Mouse (Mus musculus) stomach, embryonic 14.5 days (tissue): ENCODE results near the gene Zbtb1. TPM values are rescaled to one million over a fixed set of nuclear protein-coding genes. Genes with fewer than 3 reads are reported as not detected.

ENCODE experiments used
- ATAC-seq: fragments of 200-750 bp; cut with Nextera tagmentation; 2 replicates; pipeline ENCODE4 v1.8.0; 2017; ENCODE audit warnings: low read depth, moderate TSS enrichment; ENCODE audit not compliant: insufficient number of reproducible peaks, insufficient read depth, low FRiP score
- H3K27ac ChIP-seq: fragments of 300-500 bp; sonication (generic); 2 replicates; pipeline ENCODE4 v1.5.1; 2014; ENCODE audit warnings: mild to moderate bottlenecking, low read length, moderate library complexity, mixed read lengths
- H3K27me3 ChIP-seq: fragments of 300-500 bp; sonication (generic); 2 replicates; pipeline ENCODE4 v1.6.1; 2014; ENCODE audit warnings: low read length, control low read depth, mixed read lengths; ENCODE audit not compliant: control insufficient read depth, insufficient read depth
- H3K36me3 ChIP-seq: fragments of 300-500 bp; sonication (generic); 2 replicates; pipeline ENCODE4 v1.6.1; 2014; ENCODE audit warnings: mild to moderate bottlenecking, control low read depth, low read length, moderate library complexity, mixed read lengths; ENCODE audit not compliant: control insufficient read depth, insufficient read depth
- H3K4me1 ChIP-seq: fragments of 300-500 bp; sonication (generic); 2 replicates; pipeline ENCODE4 v1.6.1; 2014; ENCODE audit warnings: low read length, control low read depth, mixed read lengths; ENCODE audit not compliant: control insufficient read depth, insufficient read depth
- H3K4me2 ChIP-seq: fragments of 300-500 bp; sonication (generic); replicated peaks from 2 replicates; pipeline ENCODE4 v1.6.1; 2014; ENCODE audit warnings: low read depth, low read length, control low read depth
- H3K4me3 ChIP-seq: fragments of 300-500 bp; sonication (generic); 2 replicates; pipeline ENCODE4 v1.5.1; 2014; ENCODE audit warnings: low read depth, low read length, control low read depth
- H3K9ac ChIP-seq: fragments of 300-500 bp; sonication (generic); replicated peaks from 2 replicates; pipeline ENCODE4 v1.6.1; 2014; ENCODE audit warnings: low read depth, mild to moderate bottlenecking, control low read depth, low read length, moderate library complexity, mixed read lengths
- H3K9me3 ChIP-seq: fragments of 300-500 bp; sonication (generic); 2 replicates; pipeline ENCODE4 v1.6.1; 2016; ENCODE audit warnings: low read depth, low read length, control low read depth; ENCODE audit not compliant: control insufficient read depth
- WGBS: fragments of 180-500 bp; shearing (Covaris S2); extraction: QIAGEN DNeasy Blood & Tissue Kit; methylation state at CpG from one replicate; pipeline ENCODE4 v1.1.7; 2014; 5-methylcytosine and 5-hydroxymethylcytosine counted together
- polyA plus RNA-seq: library from polyadenylated mRNA; unstranded; fragments of >200 nt; fragmentation: Nextera tagmentation; extraction: Ambion mirVana; gene quantifications from 2 replicates; pipeline ENCODE4 v1.2.1, GENCODE M21; 2014

The Zbtb1 gene
- polyA plus RNA-seq, 1 experiment from 2014 or later = 11.8 TPM

DNA sequence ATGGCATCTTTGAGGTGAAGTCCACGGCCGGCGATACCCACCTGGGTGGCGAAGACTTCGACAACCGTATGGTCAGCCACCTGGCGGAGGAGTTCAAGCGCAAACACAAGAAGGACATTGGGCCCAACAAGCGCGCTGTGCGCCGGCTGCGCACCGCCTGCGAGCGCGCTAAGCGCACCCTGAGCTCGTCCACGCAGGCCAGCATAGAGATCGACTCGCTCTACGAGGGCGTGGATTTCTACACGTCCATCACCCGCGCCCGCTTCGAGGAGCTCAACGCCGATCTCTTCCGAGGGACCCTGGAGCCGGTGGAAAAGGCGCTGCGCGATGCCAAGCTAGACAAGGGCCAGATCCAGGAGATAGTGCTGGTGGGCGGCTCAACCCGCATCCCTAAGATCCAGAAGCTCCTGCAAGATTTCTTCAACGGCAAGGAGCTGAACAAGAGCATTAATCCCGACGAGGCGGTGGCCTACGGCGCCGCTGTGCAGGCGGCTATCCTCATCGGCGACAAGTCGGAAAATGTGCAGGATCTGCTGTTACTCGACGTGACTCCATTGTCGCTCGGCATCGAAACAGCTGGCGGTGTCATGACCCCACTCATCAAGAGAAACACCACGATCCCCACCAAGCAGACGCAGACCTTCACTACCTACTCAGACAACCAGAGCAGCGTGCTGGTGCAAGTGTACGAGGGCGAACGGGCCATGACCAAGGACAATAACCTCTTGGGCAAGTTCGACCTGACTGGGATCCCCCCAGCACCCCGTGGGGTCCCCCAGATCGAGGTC is 35.3 kb downstream of the Zbtb1 start:
- no peak for ATAC-seq

GRCm38 (mm10) chr12:76405971-76406370 is 35.9 kb downstream of the Zbtb1 start:
- Histone ChIP-seq H3K27ac (no peak overlapping the region), H3K4me1 (peaks cover 12% of the 10 kb centered on the region; the same call in 1 of the 2 replicates), H3K9ac (no peak overlapping the region), H3K9me3 (no peaks in the 10 kb centered on the region), H3K4me2 (peak overlapping the region; percentile 95), H3K27me3 (peaks cover 19% of the 10 kb centered on the region), H3K36me3 (no peaks in the 10 kb centered on the region), H3K4me3 (peak overlapping the region; percentile 46)
- ATAC-seq = no peak
- 5% methylated on average over 23 of the region's 23 CpGs for WGBS

More for the DNA sequence above, 35.3 kb downstream of the Zbtb1 start:
- Histone ChIP-seq H3K9me3 (no peaks in the 10 kb centered on the region), H3K4me3 (peak overlapping the region; percentile 46), H3K9ac (no peak overlapping the region), H3K4me1 (peaks cover 12% of the 10 kb centered on the region; the same call in 1 of the 2 replicates), H3K36me3 (no peaks in the 10 kb centered on the region), H3K27me3 (peaks cover 19% of the 10 kb centered on the region), H3K27ac (no peak overlapping the region), H3K4me2 (peak overlapping the region; percentile 95)
- 4% methylated on average over 64 of the region's 64 CpGs for WGBS

- Histone ChIP-seq H3K4me1 (peaks cover 12% of the 10 kb centered on the region; the same call in 1 of the 2 replicates), H3K27ac (no peak overlapping the region), H3K27me3 (peaks cover 19% of the 10 kb centered on the region), H3K9ac (no peak overlapping the region), H3K36me3 (no peaks in the 10 kb centered on the region), H3K4me2 (no peak overlapping the region), H3K9me3 (no peaks in the 10 kb centered on the region), H3K4me3 (no peak overlapping the region)
- 45% methylated on average over 1 of the region's 1 CpGs for WGBS
- ATAC-seq = no peak
These were observed 37.1 kb downstream of the Zbtb1 start for GRCm38 (mm10) chr12:76407184-76407583.

- Histone ChIP-seq H3K36me3 (no peaks in the 10 kb centered on the region), H3K4me2 (no peak overlapping the region), H3K4me3 (no peak overlapping the region), H3K27ac (no peak overlapping the region), H3K9ac (no peak overlapping the region), H3K4me1 (peaks cover 12% of the 10 kb centered on the region; the same call in 1 of the 2 replicates), H3K9me3 (no peaks in the 10 kb centered on the region), H3K27me3 (peaks cover 19% of the 10 kb centered on the region)
- 59% methylated on average over 4 of the region's 4 CpGs for WGBS
- no peak for ATAC-seq
These were observed 39.1 kb downstream of the Zbtb1 start for GRCm38 (mm10) chr12:76409166-76409565.

DNA sequence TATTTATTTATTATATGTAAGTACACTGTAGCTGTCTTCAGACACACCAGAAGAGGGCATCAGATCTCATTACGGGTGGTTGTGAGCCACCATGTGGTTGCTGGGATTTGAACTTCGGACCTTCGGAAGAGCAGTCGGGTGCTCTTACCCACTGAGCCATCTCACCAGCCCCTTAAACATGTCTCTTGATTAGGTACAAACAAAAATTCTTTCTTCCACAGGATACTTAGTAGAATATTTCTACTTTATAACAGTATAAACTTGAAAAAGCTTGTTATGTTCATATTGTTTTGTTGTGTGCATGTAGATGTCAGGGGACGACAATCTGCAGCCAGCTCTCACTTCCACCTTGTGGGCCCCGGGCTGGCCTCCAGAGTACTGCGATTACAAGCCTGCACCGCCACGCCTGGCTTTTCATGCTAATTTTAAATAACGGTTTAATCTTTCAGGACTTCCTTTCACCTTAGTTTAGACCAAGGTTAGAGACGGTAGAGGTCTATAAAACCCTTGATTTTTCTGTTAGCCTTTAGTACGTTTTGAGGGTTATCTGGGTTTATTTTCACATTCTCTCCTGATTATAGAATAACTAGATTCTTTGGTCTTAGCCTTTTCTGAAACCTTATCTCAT is 45.4 kb downstream of the Zbtb1 start:
- 82% methylated on average over 11 of the region's 12 CpGs for WGBS
- Histone ChIP-seq H3K4me1 (no peaks in the 10 kb centered on the region), H3K9ac (no peak overlapping the region), H3K4me2 (no peak overlapping the region), H3K36me3 (no peaks in the 10 kb centered on the region), H3K27me3 (no peaks in the 10 kb centered on the region), H3K4me3 (no peak overlapping the region), H3K27ac (no peak overlapping the region), H3K9me3 (0 out of 2 replicates have a peak, but pooled peaks cover 5% of the 10 kb centered on the region)
- ATAC-seq = no peak

- no peak within 1 kb of the TSS for H3K9ac ChIP-seq
- no peaks in the 10 kb centered on the region for H3K27me3 ChIP-seq
- H3K4me2 ChIP-seq = peak within 1 kb of the TSS; percentile 72
- under 1% methylated on average over 37 of the region's 37 CpGs for WGBS
- 0 out of 2 replicates have a peak, but pooled peaks cover 5% of the 10 kb centered on the region for H3K9me3 ChIP-seq
- H3K4me3 ChIP-seq = peak within 1 kb of the TSS; percentile 32
- no peak within 1 kb of the TSS for H3K27ac ChIP-seq
- ATAC-seq = peak; percentile 58; the same call in 1 of the 2 replicates
- no peaks in the 10 kb centered on the region for H3K36me3 ChIP-seq
- H3K4me1 ChIP-seq = no peaks in the 10 kb centered on the region
These were observed 47.4 kb downstream of the Zbtb1 start, which contains the start of gene Ppp1r36 for GRCm38 (mm10) chr12:76417433-76417854. TSS of gene Ppp1r36 (plus strand) at chr12:76417538.

DNA sequence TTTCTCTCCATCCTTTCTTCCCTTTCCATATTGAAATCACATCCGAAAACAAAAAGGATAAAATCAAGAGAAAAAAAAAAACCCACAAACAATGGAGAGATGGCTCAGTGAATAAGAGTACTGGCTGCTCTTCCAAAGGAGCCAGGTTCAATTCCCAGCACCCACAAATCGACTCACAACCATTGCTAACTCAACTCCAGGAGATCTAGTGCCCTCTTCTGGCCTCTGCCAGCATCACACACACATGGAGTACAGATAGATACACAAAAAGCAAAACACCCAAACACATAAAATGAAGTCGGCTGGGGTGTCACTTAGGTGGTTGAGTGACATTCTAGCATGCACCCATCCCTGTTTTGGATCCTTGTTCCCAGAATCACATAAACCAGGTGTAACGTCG is 48.3 kb downstream of the Zbtb1 start:
- whole genome bisulfite sequencing = 90% methylated on average over 5 of the region's 5 CpGs
- Histone ChIP-seq H3K9me3 (0 out of 2 replicates have a peak, but pooled peaks cover 5% of the 10 kb centered on the region), H3K4me2 (no peak overlapping the region)

DNA sequence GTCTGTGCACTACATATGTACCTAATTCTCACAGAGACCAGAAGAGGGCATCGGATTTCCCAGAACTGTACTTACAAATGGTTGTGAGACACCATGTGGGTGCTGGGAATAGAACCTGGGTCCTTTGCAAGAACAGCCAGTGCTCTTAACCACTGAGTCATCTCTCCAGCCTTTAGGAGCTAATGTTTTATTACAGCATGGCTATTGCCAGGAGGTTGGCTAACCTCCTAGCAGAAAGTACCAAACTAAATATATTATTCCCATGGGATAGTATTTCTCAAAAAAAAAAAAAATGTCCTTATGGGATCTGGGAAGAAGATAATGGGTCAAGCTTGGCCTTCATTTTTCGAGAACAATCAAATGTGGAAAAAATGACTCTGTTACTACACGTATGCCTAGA is 55.2 kb downstream of the Zbtb1 start:
- 88% methylated on average over 3 of the region's 3 CpGs for WGBS

More for the DNA sequence above, 48.3 kb downstream of the Zbtb1 start:
- H3K4me1 ChIP-seq = no peaks in the 10 kb centered on the region
- H3K27ac ChIP-seq = no peak overlapping the region
- H3K27me3 ChIP-seq = no peaks in the 10 kb centered on the region
- no peak overlapping the region for H3K9ac ChIP-seq
- no peak for ATAC-seq
- H3K36me3 ChIP-seq = no peaks in the 10 kb centered on the region
- H3K4me3 ChIP-seq = no peak overlapping the region

More for the DNA sequence above, 55.2 kb downstream of the Zbtb1 start:
- no peak for ATAC-seq
- H3K4me2 ChIP-seq = no peak overlapping the region
- H3K4me3 ChIP-seq = no peak overlapping the region
- no peak overlapping the region for H3K9ac ChIP-seq
- no peaks in the 10 kb centered on the region for H3K9me3 ChIP-seq
- H3K4me1 ChIP-seq = no peaks in the 10 kb centered on the region
- H3K27ac ChIP-seq = no peak overlapping the region
- H3K36me3 ChIP-seq = no peaks in the 10 kb centered on the region
- no peaks in the 10 kb centered on the region for H3K27me3 ChIP-seq
